Mouse (Mus musculus) intestine, postnatal 0 days (tissue): Measurements from ENCODE around the gene Slc43a3. TPM values are rescaled to one million over a fixed set of nuclear protein-coding genes. Genes with fewer than 3 reads are reported as not detected.

ENCODE experiments used
- ATAC-seq: fragments of 200-750 bp; cut with Nextera tagmentation; 2 replicates; pipeline ENCODE4 v1.8.0; 2017; ENCODE audit warnings: mild to moderate bottlenecking, moderate TSS enrichment, moderate library complexity
- H3K27ac ChIP-seq: fragments of 300-500 bp; sonication (generic); 2 replicates; pipeline ENCODE4 v1.5.1; 2014; ENCODE audit warnings: mild to moderate bottlenecking, low read depth, low read length, moderate library complexity
- H3K27me3 ChIP-seq: fragments of 300-500 bp; sonication (generic); replicated peaks from 2 replicates; pipeline ENCODE4 v1.6.1; 2014; ENCODE audit warnings: low read length, mixed read lengths; ENCODE audit not compliant: control insufficient read depth, insufficient read depth
- H3K36me3 ChIP-seq: fragments of 300-500 bp; sonication (generic); 2 replicates; pipeline ENCODE4 v1.6.1; 2014; ENCODE audit warnings: mild to moderate bottlenecking, moderate library complexity; ENCODE audit not compliant: control insufficient read depth, insufficient read depth
- H3K4me1 ChIP-seq: fragments of 300-500 bp; sonication (generic); replicated peaks from 2 replicates; pipeline ENCODE4 v1.6.1; 2014; ENCODE audit warnings: antibody characterized with exemption, low read length, mixed read lengths; ENCODE audit not compliant: control insufficient read depth, insufficient read depth
- H3K4me2 ChIP-seq: fragments of 300-500 bp; sonication (generic); replicated peaks from 2 replicates; pipeline ENCODE4 v1.6.1; 2014; ENCODE audit warnings: low read depth, mild to moderate bottlenecking, moderate library complexity
- H3K4me3 ChIP-seq: fragments of 300-500 bp; sonication (generic); 2 replicates; pipeline ENCODE4 v1.5.1; 2014; ENCODE audit warnings: low read depth, low read length
- H3K9ac ChIP-seq: fragments of 300-500 bp; sonication (generic); 2 replicates; pipeline ENCODE4 v1.6.1; 2014; ENCODE audit warnings: mild to moderate bottlenecking, low read depth, low read length
- H3K9me3 ChIP-seq: fragments of 300-500 bp; sonication (generic); 2 replicates; pipeline ENCODE4 v1.6.1; 2016; ENCODE audit warnings: mixed run types; ENCODE audit not compliant: control insufficient read depth
- CTCF ChIP-seq: sonication (generic); IDR thresholded peaks from 2 replicates; pipeline ENCODE4 v1.5.1; 2016; ENCODE audit warnings: low read depth, mild to moderate bottlenecking, control low read depth, antibody characterized with exemption, moderate library complexity
- WGBS: fragments of 180-500 bp; shearing (Covaris S2); extraction: QIAGEN DNeasy Blood & Tissue Kit; methylation state at CpG from one replicate; pipeline ENCODE4 v1.1.7; 2014; 5-methylcytosine and 5-hydroxymethylcytosine counted together
- polyA plus RNA-seq: library from polyadenylated mRNA; unstranded; fragments of >200 nt; fragmentation: Nextera tagmentation; extraction: Ambion mirVana; gene quantifications from 2 replicates; pipeline ENCODE4 v1.2.1, GENCODE M21; 2015

Slc43a3 gene
- polyA plus RNA-seq, 1 experiment from 2014 or later: 42.5 TPM

GRCm38 (mm10) chr2:84996376-84996775, 60.0 kb downstream of the Slc43a3 start:
- H3K27me3 ChIP-seq: no peaks in the 10 kb centered on the region
- no peaks in the 10 kb centered on the region for H3K9me3 ChIP-seq
- no peak for ATAC-seq
- no peak overlapping the region for H3K27ac ChIP-seq
- H3K4me1 ChIP-seq: no peaks in the 10 kb centered on the region
- WGBS: 62% methylated on average over 2 of the region's 2 CpGs
- H3K9ac ChIP-seq: no peak overlapping the region
- no peak overlapping the region for H3K4me3 ChIP-seq
- TF ChIP-seq CTCF: no peak
- H3K36me3 ChIP-seq: no peaks in the 10 kb centered on the region
- no peak overlapping the region for H3K4me2 ChIP-seq

DNA sequence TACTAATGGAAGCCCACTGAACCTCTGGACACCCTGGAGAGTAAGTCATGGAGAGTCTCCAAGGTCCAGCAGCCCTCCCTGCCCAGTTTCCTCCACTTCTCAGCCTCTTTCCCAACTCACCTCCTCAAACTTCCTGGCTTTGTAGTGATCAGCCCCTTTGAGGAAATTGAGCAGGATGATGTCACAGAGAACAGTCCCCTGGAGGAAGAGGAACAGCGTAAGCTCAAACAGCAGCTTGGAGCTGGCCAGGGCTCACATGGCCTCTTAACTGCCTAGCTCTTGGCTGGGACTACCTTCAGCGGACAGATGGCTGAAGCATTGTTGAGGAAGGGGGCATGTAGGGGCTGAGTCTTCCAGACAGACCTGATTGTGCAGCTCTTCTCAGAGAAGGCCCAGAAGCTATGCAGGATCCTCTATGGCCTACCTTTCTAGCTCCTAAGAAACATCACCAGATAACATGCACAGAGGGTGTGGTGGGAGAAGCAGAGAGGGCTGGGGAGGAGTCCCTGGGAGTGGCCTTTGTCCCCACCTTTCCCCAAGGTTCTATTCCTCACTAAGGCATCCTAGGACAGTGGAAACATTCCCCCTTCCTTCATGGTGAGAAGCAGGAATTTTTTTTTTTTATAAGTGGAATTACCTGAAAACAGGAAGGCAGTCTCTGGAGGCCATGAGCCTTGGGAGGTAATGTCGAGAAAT, 63.3 kb downstream of the Slc43a3 start:
- H3K27me3 ChIP-seq: no peaks in the 10 kb centered on the region
- H3K9ac ChIP-seq: no peak overlapping the region
- H3K9me3 ChIP-seq: no peaks in the 10 kb centered on the region
- no peak overlapping the region for H3K27ac ChIP-seq
- no peak for ATAC-seq
- no peak for TF ChIP-seq CTCF
- 53% methylated on average over 3 of the region's 3 CpGs for WGBS
- no peak overlapping the region for H3K4me2 ChIP-seq
- H3K36me3 ChIP-seq: no peaks in the 10 kb centered on the region
- H3K4me3 ChIP-seq: no peak overlapping the region
- no peaks in the 10 kb centered on the region for H3K4me1 ChIP-seq

DNA sequence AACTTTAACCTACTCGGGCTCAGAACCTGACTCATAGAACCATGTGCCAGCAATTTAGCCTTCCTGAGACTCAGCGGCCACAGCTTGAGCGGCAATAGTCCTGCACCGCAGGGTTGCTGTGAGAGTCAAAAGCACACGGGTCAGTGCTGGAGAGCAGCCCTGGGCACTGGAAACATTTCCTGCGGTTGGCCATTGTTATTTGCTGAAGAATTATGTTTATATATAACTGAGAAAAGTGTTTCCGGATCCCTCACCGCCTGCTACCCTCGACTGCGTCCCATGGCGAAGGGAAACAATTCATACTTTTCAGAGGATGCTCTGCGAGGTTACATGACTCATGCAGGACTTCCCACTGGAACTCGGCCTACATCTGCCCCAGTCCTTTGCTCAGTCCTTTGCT, 65.1 kb downstream of the Slc43a3 start:
- Histone ChIP-seq H3K4me3 (no peak overlapping the region), H3K4me1 (no peaks in the 10 kb centered on the region), H3K9ac (no peak overlapping the region), H3K9me3 (no peaks in the 10 kb centered on the region), H3K36me3 (no peaks in the 10 kb centered on the region), H3K27me3 (no peaks in the 10 kb centered on the region), H3K4me2 (no peak overlapping the region), H3K27ac (no peak overlapping the region)
- WGBS: 59% methylated on average over 13 of the region's 13 CpGs
- TF ChIP-seq CTCF: no peak
- ATAC-seq: no peak

- H3K27me3 ChIP-seq: no peaks in the 10 kb centered on the region
- H3K27ac ChIP-seq: no peak overlapping the region
- H3K36me3 ChIP-seq: no peaks in the 10 kb centered on the region
- H3K4me3 ChIP-seq: no peak overlapping the region
- H3K4me2 ChIP-seq: no peak overlapping the region
- ATAC-seq: no peak
- 64% methylated on average over 8 of the region's 8 CpGs for WGBS
- H3K4me1 ChIP-seq: no peaks in the 10 kb centered on the region
- H3K9me3 ChIP-seq: no peaks in the 10 kb centered on the region
- no peak overlapping the region for H3K9ac ChIP-seq
- no peak for TF ChIP-seq CTCF
Observed at GRCm38 (mm10) chr2:85002575-85002974, 66.2 kb downstream of the Slc43a3 start.

GRCm38 (mm10) chr2:85004341-85004740, 68.0 kb downstream of the Slc43a3 start:
- no peak overlapping the region for H3K9ac ChIP-seq
- H3K27ac ChIP-seq: no peak overlapping the region
- no peaks in the 10 kb centered on the region for H3K36me3 ChIP-seq
- TF ChIP-seq CTCF: no peak
- no peaks in the 10 kb centered on the region; the same call in 1 of the 2 replicates for H3K4me1 ChIP-seq
- no peak overlapping the region for H3K4me3 ChIP-seq
- H3K4me2 ChIP-seq: no peak overlapping the region
- no peak for ATAC-seq
- no peaks in the 10 kb centered on the region for H3K9me3 ChIP-seq
- 85% methylated on average over 4 of the region's 4 CpGs for WGBS
- H3K27me3 ChIP-seq: no peaks in the 10 kb centered on the region

GRCm38 (mm10) chr2:85006600-85006999, 70.2 kb downstream of the Slc43a3 start:
- no peaks in the 10 kb centered on the region for H3K27me3 ChIP-seq
- peaks cover 11% of the 10 kb centered on the region for H3K4me1 ChIP-seq
- H3K4me2 ChIP-seq: no peak overlapping the region
- H3K36me3 ChIP-seq: no peaks in the 10 kb centered on the region
- no peak for TF ChIP-seq CTCF
- no peaks in the 10 kb centered on the region for H3K9me3 ChIP-seq
- ATAC-seq: no peak
- no peak overlapping the region for H3K9ac ChIP-seq
- 80% methylated on average over 7 of the region's 7 CpGs for WGBS
- no peak overlapping the region for H3K27ac ChIP-seq
- H3K4me3 ChIP-seq: no peak overlapping the region
